Mouse (Mus musculus): Measurements from ENCODE around the gene Tbr1. TPM values are rescaled to one million over a fixed set of nuclear protein-coding genes. Genes with fewer than 3 reads are reported as not detected.

The Tbr1 gene
- 0.22 and 0.23 TPM in 2 replicates for polyA plus RNA-seq (2012; rRNA removed)

- no peak within 1 kb of the TSS for H3K4me3 ChIP-seq (ENCODE audit: control insufficient read depth, insufficient read depth, low read length)
- peaks cover 7% of the 10 kb centered on the region; the same call in 1 of the 2 replicates for H3K36me3 ChIP-seq (ENCODE audit: control insufficient read depth, insufficient read depth, low read length)
- WGBS, result 54% methylated on average over 11 of the region's 11 CpGs
Measured at GRCm38 (mm10) chr2:61802656-61803251, at the start of gene Tbr1. Gene Tbr1, plus strand, starts transcription at chr2:61802930.

GRCm38 (mm10) chr2:61754989-61755388 is 47.7 kb upstream of the Tbr1 start:
- Histone ChIP-seq H3K4me3 (ENCODE audit: control insufficient read depth, insufficient read depth, low read length) (no peak overlapping the region), H3K27me3 (ENCODE audit: control insufficient read depth, insufficient read depth, low read length) (no peaks in the 10 kb centered on the region), H3K4me1 (replicated peaks; ENCODE audit: control insufficient read depth, insufficient read depth, low read length) (no peaks in the 10 kb centered on the region), H3K27ac (ENCODE audit: control insufficient read depth, insufficient read depth, low read length) (no peak overlapping the region), H3K36me3 (ENCODE audit: control insufficient read depth, insufficient read depth, low read length) (no peaks in the 10 kb centered on the region)
- TF ChIP-seq POLR2A (IDR thresholded peaks at IDR 0.05; ENCODE audit: control insufficient read depth, extremely low read depth, insufficient read depth, low read length, poor library complexity) (no peak), CTCF (IDR thresholded peaks at IDR 0.05; ENCODE audit: borderline replicate concordance, control insufficient read depth, extremely low read depth, insufficient read depth, low read length, poor library complexity) (no peak)
- no peak for DNase-seq

More at GRCm38 (mm10) chr2:61802656-61803251, at the start of gene Tbr1:
- no peak for DNase-seq
- H3K4me1 ChIP-seq (replicated peaks; ENCODE audit: control insufficient read depth, insufficient read depth, low read length), result 0 out of 2 replicates have a peak, but pooled peaks cover 7% of the 10 kb centered on the region
- H3K27me3 ChIP-seq (ENCODE audit: control insufficient read depth, insufficient read depth, low read length), result peaks cover 25% of the 10 kb centered on the region
- TF ChIP-seq POLR2A (IDR thresholded peaks at IDR 0.05; ENCODE audit: control insufficient read depth, extremely low read depth, insufficient read depth, low read length, poor library complexity) (no peak), CTCF (IDR thresholded peaks at IDR 0.05; ENCODE audit: borderline replicate concordance, control insufficient read depth, extremely low read depth, insufficient read depth, low read length, poor library complexity) (no peak)
- no peak within 1 kb of the TSS for H3K27ac ChIP-seq (ENCODE audit: control insufficient read depth, insufficient read depth, low read length)

GRCm38 (mm10) chr2:61759234-61759855 is 43.4 kb upstream of the Tbr1 start:
- DNase-seq, result no peak
- Histone ChIP-seq H3K27me3 (ENCODE audit: control insufficient read depth, insufficient read depth, low read length) (no peaks in the 10 kb centered on the region), H3K4me1 (replicated peaks; ENCODE audit: control insufficient read depth, insufficient read depth, low read length) (no peaks in the 10 kb centered on the region), H3K27ac (ENCODE audit: control insufficient read depth, insufficient read depth, low read length) (no peak overlapping the region), H3K4me3 (ENCODE audit: control insufficient read depth, insufficient read depth, low read length) (no peak overlapping the region), H3K36me3 (ENCODE audit: control insufficient read depth, insufficient read depth, low read length) (peaks cover 8% of the 10 kb centered on the region)
- 98% methylated on average over 5 of the region's 5 CpGs for WGBS
- TF ChIP-seq CTCF (IDR thresholded peaks at IDR 0.05; ENCODE audit: borderline replicate concordance, control insufficient read depth, extremely low read depth, insufficient read depth, low read length, poor library complexity) (no peak), POLR2A (IDR thresholded peaks at IDR 0.05; ENCODE audit: control insufficient read depth, extremely low read depth, insufficient read depth, low read length, poor library complexity) (no peak)

GRCm38 (mm10) chr2:61760044-61760443 is 42.7 kb upstream of the Tbr1 start:
- TF ChIP-seq CTCF (IDR thresholded peaks at IDR 0.05; ENCODE audit: borderline replicate concordance, control insufficient read depth, extremely low read depth, insufficient read depth, low read length, poor library complexity) (no peak), POLR2A (IDR thresholded peaks at IDR 0.05; ENCODE audit: control insufficient read depth, extremely low read depth, insufficient read depth, low read length, poor library complexity) (no peak)
- peaks cover 11% of the 10 kb centered on the region for H3K36me3 ChIP-seq (ENCODE audit: control insufficient read depth, insufficient read depth, low read length)
- no peak overlapping the region for H3K27ac ChIP-seq (ENCODE audit: control insufficient read depth, insufficient read depth, low read length)
- 98% methylated on average over 3 of the region's 3 CpGs for WGBS
- no peaks in the 10 kb centered on the region for H3K27me3 ChIP-seq (ENCODE audit: control insufficient read depth, insufficient read depth, low read length)
- no peak overlapping the region for H3K4me3 ChIP-seq (ENCODE audit: control insufficient read depth, insufficient read depth, low read length)
- DNase-seq, result no peak
- no peaks in the 10 kb centered on the region for H3K4me1 ChIP-seq (replicated peaks; ENCODE audit: control insufficient read depth, insufficient read depth, low read length)

GRCm38 (mm10) chr2:61764470-61765105 is 38.1 kb upstream of the Tbr1 start:
- WGBS, result 97% methylated on average over 6 of the region's 6 CpGs

GRCm38 (mm10) chr2:61765526-61765925 is 37.2 kb upstream of the Tbr1 start:
- Histone ChIP-seq H3K4me3 (ENCODE audit: control insufficient read depth, insufficient read depth, low read length) (no peak overlapping the region), H3K27me3 (ENCODE audit: control insufficient read depth, insufficient read depth, low read length) (no peaks in the 10 kb centered on the region), H3K36me3 (ENCODE audit: control insufficient read depth, insufficient read depth, low read length) (peaks cover 14% of the 10 kb centered on the region), H3K4me1 (replicated peaks; ENCODE audit: control insufficient read depth, insufficient read depth, low read length) (no peaks in the 10 kb centered on the region), H3K27ac (ENCODE audit: control insufficient read depth, insufficient read depth, low read length) (no peak overlapping the region)
- DNase-seq, result no peak
- no peak for TF ChIP-seq POLR2A (IDR thresholded peaks at IDR 0.05; ENCODE audit: control insufficient read depth, extremely low read depth, insufficient read depth, low read length, poor library complexity)
- TF ChIP-seq CTCF (IDR thresholded peaks at IDR 0.05; ENCODE audit: borderline replicate concordance, control insufficient read depth, extremely low read depth, insufficient read depth, low read length, poor library complexity), result no peak
- 89% methylated on average over 4 of the region's 4 CpGs for WGBS

More at GRCm38 (mm10) chr2:61764470-61765105, 38.1 kb upstream of the Tbr1 start:
- TF ChIP-seq POLR2A (IDR thresholded peaks at IDR 0.05; ENCODE audit: control insufficient read depth, extremely low read depth, insufficient read depth, low read length, poor library complexity), result no peak
- no peak for TF ChIP-seq CTCF (IDR thresholded peaks at IDR 0.05; ENCODE audit: borderline replicate concordance, control insufficient read depth, extremely low read depth, insufficient read depth, low read length, poor library complexity)
- Histone ChIP-seq H3K4me3 (ENCODE audit: control insufficient read depth, insufficient read depth, low read length) (no peak overlapping the region), H3K4me1 (replicated peaks; ENCODE audit: control insufficient read depth, insufficient read depth, low read length) (no peaks in the 10 kb centered on the region), H3K27me3 (ENCODE audit: control insufficient read depth, insufficient read depth, low read length) (no peaks in the 10 kb centered on the region), H3K27ac (ENCODE audit: control insufficient read depth, insufficient read depth, low read length) (no peak overlapping the region), H3K36me3 (ENCODE audit: control insufficient read depth, insufficient read depth, low read length) (peaks cover 14% of the 10 kb centered on the region)
- DNase-seq, result no peak

All from thymus, adult 2 months (tissue).